Mouse (Mus musculus): ENCODE data around the gene Pnmal1.
"Not testable (repeated sequence)": the region's sequence is repeated elsewhere in the genome, so short reads cannot be mapped to it uniquely, and the experiment has no call there.

The Pnmal1 gene

GRCm38 (mm10) chr7:16950861-16951635, 8.4 kb upstream of the Pnmal1 start:
- peak; percentile 72 for DNase-seq (ENCODE audit: low spot score)

GRCm38 (mm10) chr7:16953776-16954175, 5.7 kb upstream of the Pnmal1 start:
- not testable (repeated sequence) for DNase-seq (ENCODE audit: low spot score)

GRCm38 (mm10) chr7:16955712-16956111, 3.8 kb upstream of the Pnmal1 start:
- DNase-seq (ENCODE audit: low spot score), result no peak

GRCm38 (mm10) chr7:16956410-16957265, 2.8 kb upstream of the Pnmal1 start:
- DNase-seq (ENCODE audit: low spot score), result no peak

- DNase-seq (ENCODE audit: low spot score), result no peak
Observed at GRCm38 (mm10) chr7:16961678-16962077, 2.2 kb downstream of the Pnmal1 start.

- DNase-seq (ENCODE audit: low spot score), result no peak
Observed at GRCm38 (mm10) chr7:16968414-16968813, 8.9 kb downstream of the Pnmal1 start.

- DNase-seq (ENCODE audit: low spot score), result no peak
Observed at GRCm38 (mm10) chr7:16971160-16971559, 11.7 kb downstream of the Pnmal1 start.

GRCm38 (mm10) chr7:16974018-16974417, 14.5 kb downstream of the Pnmal1 start:
- no peak for DNase-seq (ENCODE audit: low spot score)

- DNase-seq (ENCODE audit: low spot score), result no peak
Observed at GRCm38 (mm10) chr7:16976298-16976697, 16.8 kb downstream of the Pnmal1 start.

GRCm38 (mm10) chr7:16978173-16978572, 18.7 kb downstream of the Pnmal1 start:
- no peak for DNase-seq (ENCODE audit: low spot score)

- DNase-seq (ENCODE audit: low spot score), result no peak
Observed at GRCm38 (mm10) chr7:16978593-16978992, 19.1 kb downstream of the Pnmal1 start.

GRCm38 (mm10) chr7:16980348-16980747, 20.9 kb downstream of the Pnmal1 start:
- no peak for DNase-seq (ENCODE audit: low spot score)

GRCm38 (mm10) chr7:16982859-16983568, 23.5 kb downstream of the Pnmal1 start, which contains the start of gene Gm42372:
Gm42372 (plus strand) TSS chr7:16983086.
- no peak for DNase-seq (ENCODE audit: low spot score)

- no peak for DNase-seq (ENCODE audit: low spot score)
Observed at GRCm38 (mm10) chr7:16987541-16988149, 28.2 kb downstream of the Pnmal1 start.

- no peak for DNase-seq (ENCODE audit: low spot score)
Observed at GRCm38 (mm10) chr7:16988405-16988804, 28.9 kb downstream of the Pnmal1 start.

GRCm38 (mm10) chr7:16990006-16990744, 30.7 kb downstream of the Pnmal1 start:
- DNase-seq (ENCODE audit: low spot score), result no peak

- no peak for DNase-seq (ENCODE audit: low spot score)
Observed at GRCm38 (mm10) chr7:16991681-16992450, 32.4 kb downstream of the Pnmal1 start.

GRCm38 (mm10) chr7:16992451-16992807, 33.0 kb downstream of the Pnmal1 start, which contains the start of gene Ccdc8:
Ccdc8 (plus strand) TSS chr7:16992708.
- DNase-seq (ENCODE audit: low spot score), result no peak

GRCm38 (mm10) chr7:16993651-16994399, 34.3 kb downstream of the Pnmal1 start:
- peak; percentile 82 for DNase-seq (ENCODE audit: low spot score)

- DNase-seq (ENCODE audit: low spot score), result no peak
Observed at GRCm38 (mm10) chr7:16994400-16994799, 34.9 kb downstream of the Pnmal1 start.
